Mouse (Mus musculus) heart, embryonic 11.5 days (tissue): Measurements from ENCODE around the gene Tas1r1. TPM values are rescaled to one million over a fixed set of nuclear protein-coding genes. Genes with fewer than 3 reads are reported as not detected.

Experiments used
- ATAC-seq: fragments of 200-750 bp; cut with Nextera tagmentation; replicated peaks from 2 replicates; pipeline ENCODE4 v1.8.0; 2017; ENCODE audit warnings: moderate library complexity; ENCODE audit not compliant: insufficient number of reproducible peaks, low FRiP score, low TSS enrichment
- H3K27ac ChIP-seq: fragments of 300-500 bp; sonication (generic); 2 replicates; pipeline ENCODE4 v1.5.1; 2014; ENCODE audit warnings: mild to moderate bottlenecking, low read depth, low read length
- H3K27me3 ChIP-seq: fragments of 300-500 bp; sonication (generic); 2 replicates; pipeline ENCODE4 v1.6.1; 2014; ENCODE audit warnings: mild to moderate bottlenecking, low read length, mixed read lengths; ENCODE audit not compliant: control insufficient read depth, insufficient read depth
- H3K36me3 ChIP-seq: fragments of 300-500 bp; sonication (generic); 2 replicates; pipeline ENCODE4 v1.6.1; 2014; ENCODE audit warnings: mild to moderate bottlenecking, low read length, moderate library complexity, mixed read lengths; ENCODE audit not compliant: control insufficient read depth, insufficient read depth
- H3K4me1 ChIP-seq: fragments of 300-500 bp; sonication (generic); 2 replicates; pipeline ENCODE4 v1.6.1; 2014; ENCODE audit warnings: low read length; ENCODE audit not compliant: control insufficient read depth, insufficient read depth
- H3K4me2 ChIP-seq: fragments of 300-500 bp; sonication (generic); 2 replicates; pipeline ENCODE4 v1.6.1; 2014; ENCODE audit warnings: mild to moderate bottlenecking, moderate library complexity
- H3K4me3 ChIP-seq: fragments of 300-500 bp; sonication (generic); 2 replicates; pipeline ENCODE4 v1.5.1; 2014; ENCODE audit warnings: low read depth, low read length
- H3K9ac ChIP-seq: fragments of 300-500 bp; sonication (generic); 2 replicates; pipeline ENCODE4 v1.6.1; 2014; ENCODE audit warnings: mild to moderate bottlenecking, low read depth, low read length, moderate library complexity
- H3K9me3 ChIP-seq: fragments of 300-500 bp; sonication (generic); replicated peaks from 2 replicates; pipeline ENCODE4 v1.6.1; 2016; ENCODE audit warnings: low read length; ENCODE audit not compliant: control insufficient read depth
- WGBS: fragments of 180-500 bp; shearing (Covaris S2); extraction: QIAGEN DNeasy Blood & Tissue Kit; methylation state at CpG from one replicate; pipeline ENCODE4 v1.1.7; 2014; ENCODE audit not compliant: insufficient replicate concordance; 5-methylcytosine and 5-hydroxymethylcytosine counted together
- polyA plus RNA-seq: library from polyadenylated mRNA; unstranded; fragments of >200 nt; fragmentation: Nextera tagmentation; extraction: Ambion mirVana; gene quantifications from 2 replicates; pipeline ENCODE4 v1.2.1, GENCODE M21; 2014

Tas1r1 gene
- polyA plus RNA-seq, 1 experiment from 2014 or later = 0.16 TPM

GRCm38 (mm10) chr4:152068166-152068724 is 29.9 kb upstream of the Tas1r1 start:
- Histone ChIP-seq H3K9ac (no peak overlapping the region), H3K9me3 (no peaks in the 10 kb centered on the region), H3K36me3 (no peaks in the 10 kb centered on the region), H3K4me3 (no peak overlapping the region), H3K27me3 (no peaks in the 10 kb centered on the region), H3K4me1 (peaks cover 8% of the 10 kb centered on the region), H3K4me2 (no peak overlapping the region), H3K27ac (no peak overlapping the region)
- WGBS = 75% methylated on average over 6 of the region's 6 CpGs
- no peak for ATAC-seq

DNA sequence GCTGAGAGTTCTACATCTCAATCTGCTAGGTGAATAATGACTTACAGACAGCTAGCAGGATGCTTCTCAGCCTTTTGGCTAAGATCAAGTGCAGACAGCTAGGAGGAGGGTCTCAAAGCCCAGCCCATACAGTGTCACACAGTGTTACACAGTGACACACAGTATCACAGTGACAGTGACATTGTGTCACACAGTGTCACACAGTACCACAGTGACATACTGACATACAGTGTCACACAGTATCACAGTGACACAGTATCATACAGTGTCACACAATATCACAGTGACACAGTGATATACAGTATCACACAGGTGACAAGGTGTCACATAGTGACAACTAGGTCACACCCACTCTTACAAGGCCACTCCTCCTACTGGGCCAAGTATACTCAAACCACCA is 28.9 kb upstream of the Tas1r1 start:
- H3K4me2 ChIP-seq = no peak overlapping the region
- H3K9ac ChIP-seq = no peak overlapping the region
- peaks cover 3% of the 10 kb centered on the region; the same call in 1 of the 2 replicates for H3K4me1 ChIP-seq
- H3K36me3 ChIP-seq = no peaks in the 10 kb centered on the region
- no peak overlapping the region for H3K27ac ChIP-seq
- H3K4me3 ChIP-seq = no peak overlapping the region
- H3K27me3 ChIP-seq = no peaks in the 10 kb centered on the region
- no peak for ATAC-seq
- no peaks in the 10 kb centered on the region for H3K9me3 ChIP-seq

DNA sequence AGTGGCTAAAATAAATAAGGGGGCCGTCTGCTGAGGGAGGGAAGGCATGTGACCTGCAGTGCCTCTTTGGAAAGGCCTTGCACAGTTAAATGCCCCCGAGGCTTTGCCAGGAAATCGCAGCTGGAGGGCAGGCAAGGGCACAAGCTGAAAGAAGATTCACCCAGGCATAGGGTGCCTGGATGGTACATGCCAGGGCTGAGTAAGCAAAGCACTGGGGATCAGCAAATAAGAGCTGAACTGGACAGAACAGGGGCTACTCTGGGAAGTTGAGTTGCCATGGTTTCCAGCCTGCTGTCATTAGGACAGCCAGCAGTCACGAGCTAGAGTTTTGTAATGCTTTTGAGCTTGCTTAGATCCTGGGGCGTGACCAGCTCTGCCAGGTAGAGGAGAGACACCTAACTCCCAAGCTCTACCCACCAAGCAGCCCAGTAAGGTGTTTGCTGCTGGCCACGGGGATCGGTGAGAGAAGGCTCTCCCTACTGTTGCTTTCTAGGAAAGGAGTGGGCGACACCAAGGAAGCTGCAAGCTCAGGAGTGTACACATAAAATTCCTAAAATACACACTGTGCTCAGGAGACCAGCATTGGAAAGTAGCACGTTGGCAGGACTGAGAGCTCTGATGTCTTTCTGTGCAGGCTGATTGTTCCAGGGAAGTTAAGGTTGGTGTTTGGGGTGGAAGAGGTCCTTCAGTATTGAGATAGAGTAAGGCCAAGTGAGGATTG is 24.2 kb upstream of the Tas1r1 start:
- Histone ChIP-seq H3K9me3 (no peaks in the 10 kb centered on the region), H3K4me2 (no peak overlapping the region), H3K9ac (no peak overlapping the region), H3K27me3 (no peaks in the 10 kb centered on the region), H3K4me3 (no peak overlapping the region), H3K27ac (no peak overlapping the region), H3K36me3 (peaks cover 20% of the 10 kb centered on the region), H3K4me1 (no peaks in the 10 kb centered on the region)
- ATAC-seq = no peak
- WGBS = 72% methylated on average over 9 of the region's 9 CpGs

DNA sequence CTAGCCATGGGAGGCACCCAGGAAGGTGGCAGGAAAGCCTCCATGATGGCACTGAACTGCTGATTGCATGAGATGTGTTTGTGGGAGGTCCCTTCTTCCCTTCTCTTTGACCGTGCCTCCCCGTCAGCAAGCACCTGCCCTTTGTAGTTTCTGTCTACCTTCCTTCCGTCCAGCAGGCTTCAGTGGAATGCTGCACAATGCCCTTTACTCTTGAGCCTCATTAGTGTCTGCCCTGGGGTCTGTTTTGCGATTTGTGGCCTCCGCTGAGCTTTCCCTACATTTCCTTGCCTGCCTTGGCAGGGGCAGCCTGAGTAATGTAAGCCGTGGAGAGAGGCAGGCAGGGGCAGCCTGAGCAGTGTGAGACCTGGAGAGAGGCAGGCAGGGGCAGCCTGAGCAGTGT is 6.2 kb upstream of the Tas1r1 start:
- H3K9me3 ChIP-seq = no peaks in the 10 kb centered on the region
- no peak for ATAC-seq
- H3K4me3 ChIP-seq = no peak overlapping the region
- H3K4me1 ChIP-seq = peaks cover 7% of the 10 kb centered on the region
- H3K27ac ChIP-seq = no peak overlapping the region
- no peak overlapping the region for H3K4me2 ChIP-seq
- H3K9ac ChIP-seq = no peak overlapping the region
- WGBS = 91% methylated on average over 6 of the region's 6 CpGs
- H3K36me3 ChIP-seq = peaks cover 53% of the 10 kb centered on the region
- H3K27me3 ChIP-seq = no peaks in the 10 kb centered on the region

DNA sequence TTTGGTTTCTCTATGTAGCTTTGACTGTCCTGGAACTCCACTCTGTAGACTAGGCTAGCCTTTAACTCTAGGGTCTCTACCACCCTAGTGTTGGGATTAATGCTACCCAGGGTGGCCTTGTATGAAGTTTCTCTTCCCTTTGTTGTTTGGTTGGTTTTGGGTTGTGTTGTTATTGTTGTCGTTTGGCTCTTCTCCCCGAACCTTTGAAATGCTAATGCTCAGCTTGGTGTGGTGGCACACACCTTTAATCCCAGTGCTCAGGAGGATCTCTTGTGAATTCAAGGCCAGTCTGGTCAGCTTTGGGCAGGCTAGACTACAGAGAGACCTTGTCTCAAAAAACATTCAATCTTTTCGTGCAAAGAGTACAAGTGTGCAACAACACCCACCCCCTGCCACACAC is 4.8 kb upstream of the Tas1r1 start:
- ATAC-seq = no peak
- Histone ChIP-seq H3K36me3 (peaks cover 48% of the 10 kb centered on the region), H3K4me1 (peaks cover 7% of the 10 kb centered on the region), H3K27me3 (no peaks in the 10 kb centered on the region), H3K4me3 (no peak overlapping the region), H3K27ac (no peak overlapping the region), H3K9me3 (no peaks in the 10 kb centered on the region), H3K4me2 (no peak overlapping the region), H3K9ac (no peak overlapping the region)
- WGBS = 88% methylated on average over 3 of the region's 3 CpGs

DNA sequence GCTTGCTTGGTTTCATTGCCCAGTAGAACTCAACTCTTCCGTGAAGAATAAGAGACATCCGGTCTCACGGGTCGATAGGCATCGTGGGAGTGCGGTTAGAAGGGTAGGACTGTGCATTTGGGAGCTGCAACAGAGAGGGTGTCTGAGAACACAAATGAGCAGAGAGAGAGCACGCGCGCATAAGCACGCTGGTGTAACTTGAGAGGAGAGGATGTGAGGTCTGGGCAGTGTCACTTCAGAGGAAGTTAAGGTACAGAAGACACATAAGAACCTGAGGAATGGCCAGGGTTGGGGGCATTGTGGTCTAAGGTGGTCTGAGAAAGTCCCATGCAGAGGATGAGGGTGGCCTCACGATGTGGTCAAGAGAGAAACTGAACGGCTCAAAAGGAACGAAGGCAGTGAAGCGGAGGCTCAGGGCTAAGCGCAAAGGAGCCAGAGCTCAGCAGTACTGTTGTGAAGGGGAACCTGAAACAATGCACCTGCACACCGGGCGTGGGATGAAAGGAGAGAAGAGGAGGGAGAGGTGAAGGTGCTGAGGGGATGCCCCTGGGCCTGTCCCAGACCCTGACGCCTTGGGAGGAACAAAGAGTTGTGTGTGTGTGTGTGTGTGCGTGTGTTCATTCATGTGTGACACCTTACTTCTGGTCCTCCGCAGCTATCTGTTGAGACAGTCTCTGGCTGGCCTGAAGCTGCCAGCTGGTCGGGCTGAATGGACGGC is 3.7 kb upstream of the Tas1r1 start:
- Histone ChIP-seq H3K4me3 (no peak overlapping the region), H3K36me3 (peaks cover 39% of the 10 kb centered on the region), H3K9ac (no peak overlapping the region), H3K4me1 (peaks cover 7% of the 10 kb centered on the region), H3K9me3 (no peaks in the 10 kb centered on the region), H3K27me3 (no peaks in the 10 kb centered on the region), H3K4me2 (no peak overlapping the region), H3K27ac (no peak overlapping the region)
- no peak for ATAC-seq
- whole genome bisulfite sequencing = 95% methylated on average over 22 of the region's 22 CpGs

DNA sequence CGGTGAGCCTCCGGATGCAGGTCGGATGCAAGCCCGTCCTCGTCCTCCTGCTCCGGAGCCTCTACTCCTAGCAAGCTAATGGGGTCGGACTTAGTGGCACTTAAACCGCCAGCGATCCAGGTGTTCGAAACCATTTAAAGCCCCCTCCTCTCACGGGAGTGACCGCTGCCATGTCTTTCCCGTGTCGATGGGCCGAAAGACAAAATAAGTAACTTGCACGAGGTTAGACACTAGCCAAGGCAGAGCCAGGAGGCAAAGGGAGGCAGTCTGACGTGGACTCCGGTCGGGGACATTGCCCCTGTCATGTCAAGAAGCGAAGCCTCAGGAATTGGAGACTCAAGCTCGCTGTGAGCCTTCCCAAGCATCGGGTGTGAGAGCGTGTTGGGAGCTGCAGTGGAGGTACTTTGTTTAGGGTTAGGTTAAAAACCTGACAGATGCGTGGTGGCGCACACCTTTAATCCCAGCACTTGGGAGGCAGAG is 1.5 kb upstream of the Tas1r1 start:
- H3K4me3 ChIP-seq = peak overlapping the region; percentile 100
- peak overlapping the region; percentile 95 for H3K4me2 ChIP-seq
- ATAC-seq = no peak
- H3K27me3 ChIP-seq = no peaks in the 10 kb centered on the region
- no peaks in the 10 kb centered on the region for H3K9me3 ChIP-seq
- H3K4me1 ChIP-seq = peaks cover 7% of the 10 kb centered on the region
- H3K36me3 ChIP-seq = peaks cover 25% of the 10 kb centered on the region
- peak overlapping the region; percentile 87 for H3K9ac ChIP-seq
- no peak overlapping the region for H3K27ac ChIP-seq
- 2% methylated on average over 25 of the region's 25 CpGs for WGBS

- Histone ChIP-seq H3K36me3 (peaks cover 23% of the 10 kb centered on the region), H3K4me2 (peak within 1 kb of the TSS; percentile 95), H3K9me3 (no peaks in the 10 kb centered on the region), H3K27ac (no peak within 1 kb of the TSS), H3K4me1 (peaks cover 7% of the 10 kb centered on the region), H3K27me3 (no peaks in the 10 kb centered on the region), H3K9ac (peak within 1 kb of the TSS; percentile 87), H3K4me3 (peak within 1 kb of the TSS; percentile 100)
- WGBS = under 1% methylated on average over 81 of the region's 86 CpGs
- peak; percentile 74 for ATAC-seq
Measured at GRCm38 (mm10) chr4:152038985-152039830, 840 bp upstream of the Tas1r1 start, which contains the start of gene Nol9. Gene Nol9 (plus strand): TSS chr4:152039321.
